Mouse (Mus musculus) heart, postnatal 0 days (tissue): Measurements from ENCODE around the gene Ggps1. TPM values are rescaled to one million over a fixed set of nuclear protein-coding genes. Genes with fewer than 3 reads are reported as not detected.
A peak's percentile ranks its signal among the peaks of the same experiment; 100 is the strongest.
"Not testable (repeated sequence)": the region's sequence is repeated elsewhere in the genome, so short reads cannot be mapped to it uniquely, and the experiment has no call there.

ENCODE experiments used
- ATAC-seq: fragments of 200-750 bp; cut with Nextera tagmentation; 2 replicates; pipeline ENCODE4 v1.8.0; 2017; ENCODE audit warnings: low read depth, moderate number of reproducible peaks, moderate library complexity; ENCODE audit not compliant: insufficient read depth
- DNase-seq: peaks from one replicate; pipeline ENCODE4 v3.0.0-alpha.2; 2016; ENCODE audit warnings: low spot score
- H3K27ac ChIP-seq: fragments of 300-500 bp; sonication (generic); 2 replicates; pipeline ENCODE4 v1.5.1; 2014; ENCODE audit warnings: low read depth, mild to moderate bottlenecking
- H3K27me3 ChIP-seq: fragments of 300-500 bp; sonication (generic); 2 replicates; pipeline ENCODE4 v1.6.1; 2014; ENCODE audit warnings: low read length, mixed read lengths; ENCODE audit not compliant: control insufficient read depth, insufficient read depth
- H3K36me3 ChIP-seq: fragments of 300-500 bp; sonication (generic); replicated peaks from 2 replicates; pipeline ENCODE4 v1.6.1; 2014; ENCODE audit warnings: low read length, mixed read lengths; ENCODE audit not compliant: control insufficient read depth, insufficient read depth
- H3K4me1 ChIP-seq: fragments of 300-500 bp; sonication (generic); 2 replicates; pipeline ENCODE4 v1.6.1; 2014; ENCODE audit warnings: antibody characterized with exemption; ENCODE audit not compliant: control insufficient read depth, insufficient read depth
- H3K4me2 ChIP-seq: fragments of 300-500 bp; sonication (generic); 2 replicates; pipeline ENCODE4 v1.6.1; 2014; ENCODE audit warnings: low read depth, mild to moderate bottlenecking, low read length, moderate library complexity
- H3K4me3 ChIP-seq: fragments of 300-500 bp; sonication (generic); 2 replicates; pipeline ENCODE4 v1.5.1; 2014; ENCODE audit warnings: low read depth, low read length
- H3K9ac ChIP-seq: fragments of 300-500 bp; sonication (generic); replicated peaks from 2 replicates; pipeline ENCODE4 v1.6.1; 2014; ENCODE audit warnings: low read depth, low read length, mixed read lengths
- H3K9me3 ChIP-seq: fragments of 300-500 bp; sonication (generic); replicated peaks from 2 replicates; pipeline ENCODE4 v1.6.1; 2016; ENCODE audit warnings: low read length; ENCODE audit not compliant: control insufficient read depth
- CTCF ChIP-seq: IDR thresholded peaks from 2 replicates; pipeline ENCODE4 v1.5.1; 2016; ENCODE audit warnings: antibody characterized with exemption, control low read depth, low read depth
- EP300 ChIP-seq: IDR thresholded peaks from 2 replicates; pipeline ENCODE4 v1.6.1; 2016; ENCODE audit warnings: antibody characterized with exemption, low read depth
- WGBS: fragments of 180-500 bp; shearing (Covaris S2); extraction: QIAGEN DNeasy Blood & Tissue Kit; methylation state at CpG from one replicate; pipeline ENCODE4 v1.1.7; 2014; 5-methylcytosine and 5-hydroxymethylcytosine counted together
- polyA plus RNA-seq: library from polyadenylated mRNA; unstranded; fragments of >200 nt; fragmentation: Nextera tagmentation; extraction: Ambion mirVana; gene quantifications from 2 replicates; pipeline ENCODE4 v1.2.1, GENCODE M21; 2015
- total RNA-seq: library from RNA; depleted of rRNA; stranded (reverse); fragments of >200 nt; gene quantifications from 2 replicates; pipeline ENCODE4 v1.2.3, GENCODE M21; 2014; ENCODE audit warnings: low replicate concordance

Ggps1 gene
- total and polyA plus RNA-seq, 2 experiments from 2014 or later = 33.6 to 36.8 TPM

DNA sequence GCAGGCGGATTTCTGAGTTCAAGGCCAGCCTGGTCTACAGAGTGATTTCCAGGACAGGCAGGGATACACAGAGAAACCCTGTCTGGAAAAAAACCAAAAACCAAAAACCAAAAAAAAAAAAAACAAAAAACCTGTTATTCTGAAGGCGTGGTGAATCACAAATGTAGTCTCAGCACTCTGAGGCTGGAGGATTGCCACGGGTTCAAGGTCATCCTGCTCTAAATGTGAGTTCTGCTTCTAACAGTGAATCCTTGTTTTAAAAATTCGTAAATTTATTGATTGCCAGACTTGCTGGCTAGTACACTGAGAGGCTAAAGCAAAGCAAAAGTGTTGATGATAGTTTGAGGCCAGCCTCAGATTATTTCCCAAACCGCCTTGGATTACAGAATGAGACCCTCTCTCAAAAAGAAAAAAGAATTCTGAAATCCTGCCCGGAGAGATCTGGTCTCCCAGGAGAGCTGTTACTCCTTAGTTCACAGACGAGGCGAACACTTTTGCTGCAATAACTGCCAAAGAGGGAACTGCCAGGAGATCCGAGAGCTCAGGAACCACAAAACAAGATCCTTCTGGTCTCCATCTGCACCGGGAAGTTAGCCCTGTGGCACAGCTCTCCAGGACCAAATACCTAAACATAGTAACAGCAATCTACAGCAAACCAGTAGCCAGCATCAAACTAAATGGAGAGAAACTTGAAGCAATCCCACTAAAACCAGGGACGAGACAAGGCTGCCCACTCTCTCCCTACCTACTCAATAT, 27.2 kb downstream of the Ggps1 start:
- ATAC-seq (no peak), DNase-seq (no peak)
- no peaks in the 10 kb centered on the region for H3K9me3 ChIP-seq
- no peak overlapping the region for H3K9ac ChIP-seq
- no peaks in the 10 kb centered on the region for H3K36me3 ChIP-seq
- no peak overlapping the region for H3K4me3 ChIP-seq
- 86% methylated on average over 11 of the region's 11 CpGs for WGBS
- no peak overlapping the region for H3K27ac ChIP-seq
- no peaks in the 10 kb centered on the region for H3K27me3 ChIP-seq
- peaks cover 18% of the 10 kb centered on the region for H3K4me1 ChIP-seq
- no peak for TF ChIP-seq CTCF
- no peak for TF ChIP-seq EP300
- H3K4me2 ChIP-seq = no peak overlapping the region

- 89% methylated on average over 3 of the region's 3 CpGs for WGBS
- not testable (repeated sequence) for ATAC-seq, H3K27ac ChIP-seq, H3K9ac ChIP-seq, H3K9me3 ChIP-seq, DNase-seq, H3K36me3 ChIP-seq, H3K4me2 ChIP-seq, H3K27me3 ChIP-seq, H3K4me3 ChIP-seq
- H3K4me1 ChIP-seq = peaks cover 18% of the 10 kb centered on the region
Measured at GRCm38 (mm10) chr13:14035352-14035751, 27.9 kb downstream of the Ggps1 start.

DNA sequence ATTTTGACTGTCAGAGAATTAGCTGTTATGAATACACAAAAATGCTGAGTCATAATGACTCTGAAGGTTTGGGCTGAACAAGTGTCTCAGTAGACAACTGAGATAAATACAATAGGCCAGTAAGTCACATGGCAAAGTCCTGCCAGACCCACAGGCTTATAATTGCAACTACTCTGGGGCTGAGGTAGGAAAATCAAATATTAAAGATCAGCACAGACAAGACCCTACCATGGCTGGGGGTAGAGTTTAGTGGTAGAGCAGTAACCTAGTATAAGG, 29.3 kb downstream of the Ggps1 start:
- H3K27me3 ChIP-seq = no peaks in the 10 kb centered on the region
- ATAC-seq (no peak), DNase-seq (no peak)
- H3K9ac ChIP-seq = no peak overlapping the region
- H3K9me3 ChIP-seq = no peaks in the 10 kb centered on the region
- TF ChIP-seq EP300 = no peak
- TF ChIP-seq CTCF = no peak
- peak overlapping the region; percentile 20; the same call in 1 of the 2 replicates for H3K27ac ChIP-seq
- no peak overlapping the region for H3K4me2 ChIP-seq
- peaks cover 18% of the 10 kb centered on the region for H3K4me1 ChIP-seq
- no peak overlapping the region for H3K4me3 ChIP-seq
- peaks cover 2% of the 10 kb centered on the region; the same call in 1 of the 2 replicates for H3K36me3 ChIP-seq

DNA sequence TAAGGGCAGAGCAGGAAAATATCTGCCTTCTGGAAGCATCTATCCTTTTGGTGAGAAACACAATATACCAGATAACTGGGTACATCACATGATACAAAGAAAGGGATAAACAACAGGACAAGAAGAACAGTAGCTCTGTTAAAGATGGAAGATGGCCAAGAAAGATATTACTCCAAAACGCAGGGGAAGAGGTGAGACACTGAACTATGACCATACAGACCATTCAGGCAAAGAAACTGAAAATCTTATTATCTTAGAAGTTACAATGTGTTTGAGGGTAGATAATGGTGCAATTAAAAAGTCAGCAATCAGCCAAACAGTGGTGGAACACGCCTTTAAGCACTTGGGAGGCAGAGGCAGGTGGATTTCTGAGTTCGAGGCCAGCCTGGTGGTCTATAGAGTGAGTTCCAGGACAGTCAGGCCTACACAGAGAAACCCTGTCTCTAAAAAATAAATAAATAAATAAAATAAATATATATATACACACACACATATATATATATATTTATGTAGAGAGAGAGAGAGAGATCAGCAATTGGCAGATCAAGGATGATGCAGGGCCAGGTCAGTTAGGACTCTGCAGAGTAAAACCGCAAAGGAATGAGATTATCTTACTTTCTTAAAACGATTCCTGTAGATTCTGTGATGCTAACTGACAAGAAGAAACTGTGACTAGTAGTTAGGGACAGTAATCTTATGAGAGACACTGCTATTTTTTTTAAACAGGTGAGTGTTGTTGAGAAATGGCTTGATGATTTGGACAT, 29.8 kb downstream of the Ggps1 start:
- DNase-seq (no peak), ATAC-seq (no peak)
- H3K4me3 ChIP-seq = no peak overlapping the region
- H3K27me3 ChIP-seq = no peaks in the 10 kb centered on the region
- no peaks in the 10 kb centered on the region for H3K9me3 ChIP-seq
- TF ChIP-seq EP300 (no peak), CTCF (no peak)
- no peak overlapping the region for H3K4me2 ChIP-seq
- no peak overlapping the region for H3K9ac ChIP-seq
- H3K4me1 ChIP-seq = peaks cover 13% of the 10 kb centered on the region
- H3K36me3 ChIP-seq = peaks cover 5% of the 10 kb centered on the region; the same call in 1 of the 2 replicates
- 0 out of 2 replicates have a peak overlapping the region, but pooled peaks have one; percentile 20 for H3K27ac ChIP-seq
- 73% methylated on average over 5 of the region's 5 CpGs for WGBS

- Histone ChIP-seq H3K36me3 (peaks cover 29% of the 10 kb centered on the region), H3K4me1 (no peaks in the 10 kb centered on the region), H3K4me2 (no peak overlapping the region), H3K27ac (no peak overlapping the region), H3K4me3 (no peak overlapping the region), H3K9ac (no peak overlapping the region), H3K9me3 (no peaks in the 10 kb centered on the region), H3K27me3 (no peaks in the 10 kb centered on the region)
- WGBS = 95% methylated on average over 6 of the region's 6 CpGs
- ATAC-seq = no peak
- no peak for DNase-seq
- no peak for TF ChIP-seq EP300
- no peak for TF ChIP-seq CTCF
Measured at GRCm38 (mm10) chr13:14026154-14026820, 37.0 kb downstream of the Ggps1 start.
